Mouse (Mus musculus) MEL (cell line): ENCODE measurements at regions not wholly inside any gene's neighbourhood (a gene's known extent, or its start where the extent isn't known, plus 50 kb on each side); places are given as distances from the start of the nearest gene placed in this dataset.

Experiments used
- CTCF ChIP-seq, 3 experiments: IDR thresholded peaks in 2 of 3; conservative IDR thresholded peaks in 1 of 3; 2 replicates each; pipeline ENCODE4 v1.5.1; 2011 to 2012; ENCODE audit warnings: low read length in 3 of 3, low read depth in 2 of 3, mild to moderate bottlenecking in 2 of 3, improper control_type of control experiment in 1 of 3, inconsistent platforms in 1 of 3, mixed read lengths in 1 of 3, moderate library complexity in 1 of 3; ENCODE audit not compliant: control insufficient read depth in 1 of 3, insufficient read depth in 1 of 3, poor library complexity in 1 of 3, severe bottlenecking in 1 of 3
- EP300 ChIP-seq, 2 experiments: IDR thresholded peaks; 2 replicates each; pipeline ENCODE4 v1.6.1; 2011; ENCODE audit warnings: improper control_type of control experiment in 2 of 2, low read length in 2 of 2, low read depth in 1 of 2, mild to moderate bottlenecking in 1 of 2
- GABPA ChIP-seq: IDR thresholded peaks from 2 replicates; pipeline ENCODE4 v1.6.1; 2012; ENCODE audit warnings: low read depth, mild to moderate bottlenecking, inconsistent platforms, low read length, improper control_type of control experiment, moderate library complexity
- NELFE ChIP-seq: IDR thresholded peaks from 2 replicates; pipeline ENCODE4 v1.6.1; 2011; ENCODE audit warnings: low read depth, low read length, improper control_type of control experiment
- POLR2A ChIP-seq, 2 experiments: IDR thresholded peaks; 2 replicates each; pipeline ENCODE4 v1.6.1; 2011 to 2012; ENCODE audit warnings: low read length in 2 of 2, mild to moderate bottlenecking in 2 of 2, control low read depth in 1 of 2, improper control_type of control experiment in 1 of 2, low read depth in 1 of 2, moderate library complexity in 1 of 2; ENCODE audit not compliant: control insufficient read depth in 1 of 2, insufficient read depth in 1 of 2, poor library complexity in 1 of 2

GRCm38 (mm10) chr3:147974515-147974914 is 1015.8 kb downstream of the Adgrl2 start:
- TF ChIP-seq EP300 (IDR thresholded peaks at IDR 0.05; ENCODE audit: low read depth in 1 of 2, low read length in 2 of 2) (no peak), POLR2A (IDR thresholded peaks at IDR 0.05; ENCODE audit: control insufficient read depth in 1 of 2, insufficient read depth in 1 of 2, low read depth in 1 of 2, low read length in 2 of 2, poor library complexity in 1 of 2) (no peak), GABPA (no peak), NELFE (no peak), CTCF (IDR thresholded peaks at IDR 0.05 in 2 of 3, conservative IDR thresholded peaks at IDR 0.05 in 1 of 3; ENCODE audit: control insufficient read depth in 1 of 3, insufficient read depth in 1 of 3, low read depth in 2 of 3, low read length in 3 of 3, poor library complexity in 1 of 3, severe bottlenecking in 1 of 3) (no peak)
